Mouse (Mus musculus) fibroblast of lung, adult 2 months (primary cell): ENCODE measurements at regions not wholly inside any gene's neighbourhood (a gene's known extent, or its start where the extent isn't known, plus 50 kb on each side); places are given as distances from the start of the nearest gene placed in this dataset.
A peak's percentile ranks its signal among the peaks of the same experiment; 100 is the strongest.

Experiments used
- DNase-seq: peaks from one replicate; pipeline ENCODE4 v3.0.0-alpha.2; 2011; ENCODE audit warnings: low read depth

- no peak for DNase-seq
Measured at GRCm38 (mm10) chr10:111745116-111745515, 227.3 kb upstream of the Krr1 start.

GRCm38 (mm10) chr10:111746067-111746878 is 226.2 kb upstream of the Krr1 start:
- DNase-seq: no peak

GRCm38 (mm10) chr10:111746879-111747477 is 225.5 kb upstream of the Krr1 start:
- no peak for DNase-seq

DNA sequence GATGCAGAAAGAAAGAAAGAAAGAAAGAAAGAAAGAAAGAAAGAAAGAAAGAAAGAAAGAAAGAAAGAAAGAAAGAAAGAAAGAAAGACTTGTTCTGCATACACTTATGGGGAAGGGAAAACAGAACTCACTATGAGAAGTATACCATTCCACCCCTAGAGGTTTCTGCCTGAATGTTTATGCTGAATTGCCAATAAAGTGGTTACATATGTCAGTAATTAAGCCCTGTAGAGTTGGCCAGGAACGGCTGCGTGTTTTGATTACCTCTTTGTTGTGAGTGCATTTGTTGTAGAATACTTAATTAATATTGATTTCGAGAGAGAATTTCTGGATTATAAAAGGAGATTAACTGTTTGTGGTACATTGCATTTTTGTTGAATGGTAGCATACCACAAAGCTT is 224.0 kb upstream of the Krr1 start:
- no peak for DNase-seq

DNA sequence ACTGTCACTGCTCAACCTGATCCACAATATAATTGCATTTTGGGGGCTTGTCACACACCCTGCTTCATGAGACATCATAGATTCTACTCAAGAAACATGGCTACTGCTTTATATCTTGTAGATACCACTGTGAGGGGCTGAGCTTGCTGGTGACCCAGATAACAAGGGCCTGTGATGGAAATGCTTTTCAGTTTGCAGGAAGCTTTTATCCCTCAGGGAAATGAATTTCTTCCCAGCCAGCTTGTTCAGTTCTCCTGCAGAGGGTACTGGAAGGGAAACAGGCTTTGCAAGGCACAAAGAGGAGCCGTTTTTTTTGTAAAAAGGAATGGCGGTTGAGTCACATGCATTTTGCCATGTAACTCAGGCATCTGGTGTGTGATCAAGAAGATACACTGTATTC is 218.8 kb upstream of the Krr1 start:
- DNase-seq: no peak

DNA sequence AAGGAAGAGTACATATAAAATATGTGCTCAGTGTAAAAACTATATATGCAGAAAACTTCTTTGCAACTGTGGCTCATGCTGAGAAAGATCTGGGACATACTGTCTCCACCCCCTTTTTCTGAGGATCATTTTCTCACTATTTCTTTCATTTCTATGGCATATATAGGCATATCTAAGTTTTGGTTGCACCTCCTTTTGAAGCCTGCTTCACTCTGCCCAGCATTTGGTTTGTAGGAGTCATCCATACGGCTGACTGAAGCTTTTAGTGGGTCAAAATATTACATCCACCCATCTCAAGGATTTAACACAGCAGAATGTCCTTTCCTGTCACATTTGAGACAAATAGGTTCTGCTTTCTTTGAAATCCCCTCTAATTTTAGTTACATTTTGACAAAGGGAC is 216.5 kb upstream of the Krr1 start:
- no peak for DNase-seq

- DNase-seq: no peak
Measured at GRCm38 (mm10) chr10:111756528-111756927, 215.9 kb upstream of the Krr1 start.

- DNase-seq: no peak
Measured at GRCm38 (mm10) chr10:111757689-111758088, 214.8 kb upstream of the Krr1 start.

DNA sequence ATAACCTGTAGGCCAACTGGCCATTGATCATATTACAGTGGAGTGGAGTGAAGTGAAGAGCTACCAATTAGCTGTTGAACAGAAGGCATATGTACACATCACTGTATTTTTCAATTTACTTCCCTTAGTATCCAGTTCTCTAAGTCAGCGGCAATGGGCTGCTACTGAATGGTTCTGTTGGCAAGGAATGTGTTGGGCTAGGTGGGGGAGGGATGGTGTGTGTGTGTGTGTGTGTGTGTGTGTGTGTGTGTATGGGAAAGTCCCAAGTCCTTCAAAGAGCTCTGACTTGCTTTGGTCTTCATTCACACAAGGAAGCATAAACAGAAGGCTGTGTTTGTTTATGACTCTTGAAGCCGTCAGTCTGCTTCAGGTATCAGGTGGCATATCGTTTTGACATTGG is 213.0 kb upstream of the Krr1 start:
- DNase-seq: no peak

GRCm38 (mm10) chr10:111762751-111763528 is 209.5 kb upstream of the Krr1 start:
- no peak for DNase-seq

DNA sequence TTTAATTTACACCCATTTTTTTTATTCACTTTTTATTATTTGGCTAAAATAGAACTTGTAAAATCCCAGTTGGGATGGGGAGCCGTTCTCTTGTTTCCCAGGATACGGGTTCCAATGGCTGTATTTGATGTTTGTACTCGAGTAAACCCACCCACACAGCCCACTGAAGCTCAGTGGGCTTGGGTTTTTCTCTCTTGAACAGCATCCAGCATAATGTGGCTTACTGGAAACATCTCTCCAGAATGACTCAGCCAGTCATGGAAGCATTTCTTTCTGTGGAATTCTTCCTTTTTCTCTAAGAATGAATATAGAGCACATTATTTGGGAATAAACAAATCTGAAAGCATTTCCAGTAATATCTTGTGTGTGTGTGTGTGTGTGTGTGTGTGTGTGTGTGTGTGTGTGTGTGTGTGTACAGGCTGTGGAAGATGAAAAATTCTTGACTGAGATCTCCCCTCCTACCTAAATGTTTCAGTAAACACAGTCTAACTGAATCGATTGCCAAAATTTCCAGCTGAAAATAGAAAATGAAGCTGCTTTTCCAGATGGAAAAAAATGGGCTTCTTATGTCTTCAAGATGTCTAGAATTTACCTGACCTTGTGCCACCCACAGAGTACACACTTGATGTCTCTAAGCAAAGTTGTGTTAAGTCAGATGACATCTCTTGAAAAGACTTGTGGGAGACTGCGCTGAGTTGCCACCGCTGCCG is 205.3 kb upstream of the Krr1 start:
- peak; percentile 49 for DNase-seq

- no peak for DNase-seq
Measured at GRCm38 (mm10) chr10:111767813-111768455, 204.5 kb upstream of the Krr1 start.

- no peak for DNase-seq
Measured at GRCm38 (mm10) chr10:111769486-111770002, 202.9 kb upstream of the Krr1 start.

DNA sequence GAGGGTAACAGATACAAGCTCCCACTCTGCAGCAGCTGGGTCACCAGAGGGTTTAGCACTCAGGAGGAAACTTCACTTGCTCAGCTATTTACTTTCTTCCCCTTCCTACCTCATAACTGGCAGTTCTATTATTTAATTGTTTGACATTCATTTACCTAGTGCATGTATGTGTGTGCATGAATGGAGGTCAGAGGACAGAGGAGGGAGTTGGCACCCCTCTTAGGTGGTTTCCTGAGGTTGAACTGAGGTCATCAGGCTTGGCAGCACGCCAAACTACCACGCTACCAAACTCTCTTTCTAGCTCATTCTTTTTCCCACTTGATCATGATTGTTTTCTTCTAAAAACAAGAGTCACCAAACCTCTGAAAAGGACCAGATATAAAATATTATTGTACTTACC is 202.4 kb upstream of the Krr1 start:
- no peak for DNase-seq

GRCm38 (mm10) chr10:111771010-111771409 is 201.5 kb upstream of the Krr1 start:
- DNase-seq: no peak

DNA sequence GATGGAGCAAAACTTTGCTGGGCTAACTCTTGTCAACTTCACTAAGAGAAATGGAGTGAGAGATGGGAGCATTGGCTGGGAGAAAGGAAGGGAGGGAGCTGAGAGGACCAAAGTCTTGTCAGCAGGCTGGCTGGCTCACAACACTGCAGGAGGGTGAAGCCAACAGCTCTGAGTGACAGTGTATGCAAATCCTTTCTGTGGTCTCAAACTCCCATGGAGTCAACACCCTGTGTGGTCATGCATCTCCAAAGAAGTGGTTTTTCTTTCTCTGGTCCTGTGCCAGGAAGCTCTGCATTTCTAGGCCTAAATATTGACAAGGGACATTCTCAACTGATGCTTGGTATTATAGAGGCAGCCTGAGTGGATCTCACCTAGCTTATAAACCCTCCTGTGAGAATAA is 194.9 kb upstream of the Krr1 start:
- peak; percentile 39 for DNase-seq

DNA sequence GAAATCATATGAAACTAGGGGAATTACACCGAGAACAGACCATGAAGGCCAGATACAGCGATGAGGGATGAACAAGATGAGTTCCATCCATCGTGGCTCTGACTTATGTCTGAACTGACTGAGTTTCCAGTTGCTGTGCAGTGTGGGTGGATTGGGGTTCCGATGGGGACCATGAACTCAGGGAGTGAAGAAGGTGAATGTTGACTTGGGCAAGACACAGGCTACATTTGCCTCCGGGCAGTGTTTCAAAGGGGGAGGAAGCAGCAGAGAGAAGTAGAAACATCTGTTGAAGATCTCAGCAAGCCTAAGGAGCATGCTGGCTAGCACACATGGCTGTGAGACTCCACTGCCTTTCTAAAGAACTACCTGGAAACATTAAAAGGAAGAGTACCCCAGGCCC is 194.4 kb upstream of the Krr1 start:
- DNase-seq: no peak

DNA sequence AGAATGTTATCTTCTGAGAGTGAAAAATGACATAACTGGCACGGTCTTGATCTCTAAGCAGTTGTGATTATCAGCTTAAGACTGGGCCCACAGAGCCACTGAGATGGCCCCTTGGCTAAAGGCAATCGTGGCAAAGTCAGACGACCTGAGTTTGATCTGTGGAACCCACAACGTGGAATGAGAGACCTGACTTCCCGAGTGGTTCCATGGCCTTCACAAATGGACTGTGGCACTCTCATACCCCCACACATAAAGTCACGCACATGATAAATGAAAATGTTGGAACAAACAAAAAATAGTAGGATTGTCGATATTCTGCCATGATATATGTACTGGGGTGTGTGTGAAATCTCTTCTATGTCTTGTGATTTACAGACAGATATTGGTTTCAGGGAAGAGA is 192.5 kb upstream of the Krr1 start:
- DNase-seq: no peak

GRCm38 (mm10) chr10:111782195-111782810 is 190.2 kb upstream of the Krr1 start:
- no peak for DNase-seq

DNA sequence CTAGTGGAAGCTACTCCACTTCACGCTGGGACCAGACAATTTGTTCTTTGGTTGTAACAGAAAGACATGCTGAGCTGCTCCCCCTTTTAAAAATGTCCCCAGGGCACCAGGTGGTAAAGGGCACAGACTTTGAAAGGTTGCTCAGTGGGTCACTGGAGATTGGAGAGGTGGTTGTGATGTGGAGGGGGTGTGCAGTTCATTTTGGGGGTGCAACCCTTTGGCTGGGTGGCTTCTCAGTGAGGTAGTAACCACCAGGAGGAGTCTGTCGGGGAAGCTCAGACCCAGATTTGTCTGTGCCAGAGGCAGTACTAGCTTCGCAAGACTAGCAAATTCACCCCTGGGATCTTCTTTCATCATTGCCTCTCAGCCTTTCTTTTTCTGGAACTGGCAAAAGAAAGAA is 189.0 kb upstream of the Krr1 start:
- DNase-seq: no peak
